Mouse (Mus musculus): ENCODE results near the gene Trhde. TPM values are rescaled to one million over a fixed set of nuclear protein-coding genes. Genes with fewer than 3 reads are reported as not detected.

The Trhde gene
- total RNA-seq (2014; fragmentation: Nextera tagmentation) (not detected in 2 replicates), total RNA-seq (2017) (not detected in 2 replicates)

DNA sequence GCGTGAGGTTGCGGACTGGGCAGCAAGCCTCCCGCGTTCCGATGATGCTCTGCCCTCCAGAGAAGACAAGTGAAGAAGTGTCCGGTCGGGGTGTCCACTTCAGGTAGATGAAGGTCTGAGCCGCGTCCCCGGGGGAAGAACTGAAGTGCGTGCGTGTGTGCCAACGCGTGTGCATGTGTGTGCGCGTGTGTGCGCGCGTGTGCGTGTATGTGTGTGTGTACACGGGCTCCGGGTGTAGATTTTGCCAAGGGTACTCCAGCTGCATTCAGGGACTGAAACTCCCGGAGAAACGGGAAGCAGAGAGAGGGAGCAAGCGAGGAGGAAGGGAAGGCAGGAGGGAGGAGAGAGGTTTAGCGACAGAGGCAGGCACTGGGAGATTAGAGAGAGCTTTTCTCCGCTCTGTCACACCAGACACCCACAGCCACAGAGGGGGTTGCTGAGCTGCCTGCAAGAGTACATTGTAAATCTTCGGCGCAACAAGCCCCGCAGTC, at the start of gene Trhde:
Gene Trhde, minus strand, starts transcription at position 147 of the 491 bp plus-strand sequence.
- ATAC-seq (replicated peaks; ENCODE audit: poor library complexity, severe bottlenecking), result 0 out of 2 replicates have a peak, but pooled peaks have one; percentile 13

- no peak for ATAC-seq (replicated peaks; ENCODE audit: poor library complexity, severe bottlenecking)
Observed at GRCm38 (mm10) chr10:114841966-114842365, 39.9 kb upstream of the Trhde start.

- no peak for ATAC-seq (replicated peaks; ENCODE audit: poor library complexity, severe bottlenecking)
Observed at GRCm38 (mm10) chr10:114841440-114841839, 39.3 kb upstream of the Trhde start.

DNA sequence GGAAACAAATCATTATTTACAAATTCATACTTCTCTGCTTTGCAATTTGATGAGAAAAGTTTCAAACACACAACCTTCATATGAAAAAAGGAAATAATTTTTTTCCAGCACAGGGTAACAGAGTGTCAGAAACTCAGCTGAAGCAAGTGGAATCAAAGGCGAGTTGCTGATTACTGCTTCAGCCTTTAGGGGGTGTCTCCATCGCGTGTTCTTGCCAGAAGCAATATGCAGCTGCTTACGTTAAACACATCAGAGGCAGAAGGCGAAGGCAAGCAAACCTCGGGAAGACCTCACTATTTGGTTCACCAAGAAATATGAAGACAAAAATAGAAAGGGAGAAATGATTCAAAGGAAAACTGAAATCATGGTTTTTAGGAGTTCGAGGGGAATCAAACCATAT, 29.2 kb upstream of the Trhde start:
- ATAC-seq (replicated peaks; ENCODE audit: poor library complexity, severe bottlenecking), result no peak

DNA sequence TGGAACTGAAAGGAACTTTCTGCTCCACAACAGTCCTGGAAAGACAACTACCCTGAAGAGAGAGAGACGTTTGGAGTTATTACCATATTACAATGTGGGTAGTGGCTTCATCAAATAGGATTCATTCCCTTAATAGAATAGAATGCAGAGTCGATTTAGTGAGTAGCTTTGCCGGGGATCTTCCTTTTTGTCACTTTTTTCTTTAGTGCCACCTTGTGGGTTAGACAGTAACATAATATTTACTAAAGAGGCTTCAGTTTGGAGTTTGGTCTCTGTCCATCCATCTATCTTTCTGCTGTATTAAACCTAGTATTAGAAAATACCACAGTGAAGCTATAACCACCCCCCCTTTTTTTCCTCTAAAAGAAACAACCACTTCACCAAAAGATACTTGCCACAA, 6.7 kb upstream of the Trhde start:
- ATAC-seq (replicated peaks; ENCODE audit: poor library complexity, severe bottlenecking), result no peak

- no peak for ATAC-seq (replicated peaks; ENCODE audit: poor library complexity, severe bottlenecking)
Observed at GRCm38 (mm10) chr10:114805884-114806283, 3.8 kb upstream of the Trhde start.

GRCm38 (mm10) chr10:114801457-114802160, 498 bp downstream of the Trhde start:
- ATAC-seq (replicated peaks; ENCODE audit: poor library complexity, severe bottlenecking), result peak; percentile 43; the same call in 1 of the 2 replicates

GRCm38 (mm10) chr10:114800331-114801304, 1.5 kb downstream of the Trhde start:
- no peak for ATAC-seq (replicated peaks; ENCODE audit: poor library complexity, severe bottlenecking)

DNA sequence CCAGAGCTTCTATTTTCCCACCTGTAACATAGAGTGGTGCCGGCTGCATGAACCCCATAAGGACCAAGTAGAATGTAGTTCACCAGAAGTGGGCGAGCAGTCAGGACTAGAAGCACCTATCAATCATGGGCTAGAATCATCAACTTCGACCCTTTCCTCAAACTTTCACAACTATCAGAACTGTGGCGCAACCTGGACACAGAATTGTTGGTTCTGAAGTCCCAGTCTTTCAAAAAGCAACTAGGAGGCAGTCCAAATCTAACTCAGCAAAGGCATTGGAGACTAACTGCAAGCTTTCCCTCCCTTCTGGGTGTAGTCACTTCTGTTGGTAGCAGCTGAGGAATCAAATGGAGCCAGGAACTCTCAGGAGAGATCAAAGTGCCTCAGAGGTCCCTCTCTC, 2.6 kb downstream of the Trhde start:
- ATAC-seq (replicated peaks; ENCODE audit: poor library complexity, severe bottlenecking), result no peak

- ATAC-seq (replicated peaks; ENCODE audit: poor library complexity, severe bottlenecking), result no peak
Observed at GRCm38 (mm10) chr10:114798788-114799187, 3.3 kb downstream of the Trhde start.

DNA sequence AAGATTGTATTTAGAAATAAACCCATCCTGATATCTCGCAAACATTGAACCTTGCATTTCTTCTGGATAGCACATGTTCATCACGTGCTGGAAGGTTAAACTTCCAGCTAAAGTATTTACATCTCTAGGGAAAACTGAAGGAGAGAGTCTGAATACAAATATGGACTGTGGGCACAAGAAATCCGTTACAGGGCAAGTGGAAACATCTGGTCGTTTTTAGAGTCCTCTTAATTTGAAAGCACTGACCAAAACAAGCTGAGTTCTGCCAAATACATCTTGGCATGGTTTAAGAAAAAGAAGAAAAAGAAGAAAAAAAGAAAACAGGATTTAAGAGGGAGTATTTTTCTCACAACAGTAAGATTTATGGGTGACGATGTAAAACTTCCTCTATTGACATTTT, 3.9 kb downstream of the Trhde start:
- no peak for ATAC-seq (replicated peaks; ENCODE audit: poor library complexity, severe bottlenecking)

GRCm38 (mm10) chr10:114797664-114798063, 4.4 kb downstream of the Trhde start:
- no peak for ATAC-seq (replicated peaks; ENCODE audit: poor library complexity, severe bottlenecking)

GRCm38 (mm10) chr10:114796872-114797271, 5.2 kb downstream of the Trhde start:
- no peak for ATAC-seq (replicated peaks; ENCODE audit: poor library complexity, severe bottlenecking)

DNA sequence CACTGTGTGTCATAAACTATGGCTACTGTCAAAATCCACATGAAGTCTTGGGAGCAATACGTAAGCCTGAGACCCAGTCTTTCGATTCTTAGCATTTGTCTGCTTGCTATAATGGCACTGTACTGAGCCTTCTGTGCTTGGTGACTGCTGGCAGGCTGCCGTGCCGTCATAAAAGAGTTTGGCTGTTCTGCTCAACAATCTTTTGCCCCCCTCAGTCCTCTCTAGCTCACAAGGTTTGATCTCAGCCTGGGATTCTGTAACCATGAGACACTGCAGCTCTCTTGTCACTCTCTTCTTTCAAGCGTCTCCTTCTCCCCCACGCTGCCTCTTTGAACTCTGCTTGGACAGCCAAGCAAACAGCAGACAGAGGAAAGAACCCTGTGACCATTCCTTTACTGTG, 7.9 kb downstream of the Trhde start:
- ATAC-seq (replicated peaks; ENCODE audit: poor library complexity, severe bottlenecking), result no peak

DNA sequence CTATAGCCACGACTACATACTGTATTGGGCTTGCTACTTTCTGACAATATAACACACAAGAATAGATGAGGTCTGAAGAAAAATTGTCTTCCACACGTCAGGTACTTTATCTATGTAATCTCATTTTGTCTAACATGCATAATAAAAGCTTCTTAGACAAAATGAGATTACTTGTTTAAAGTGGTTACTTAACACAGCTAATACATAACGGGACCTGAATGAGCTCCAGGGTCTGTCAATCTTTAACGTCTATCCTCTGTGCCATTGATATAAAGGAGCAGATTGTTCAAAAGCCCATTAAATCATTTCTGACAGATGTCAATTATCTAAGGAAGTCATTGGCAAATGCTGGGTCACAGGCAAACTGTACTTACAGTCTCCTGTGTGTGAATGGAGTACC, 36.2 kb downstream of the Trhde start:
- ATAC-seq (replicated peaks; ENCODE audit: poor library complexity, severe bottlenecking), result no peak

DNA sequence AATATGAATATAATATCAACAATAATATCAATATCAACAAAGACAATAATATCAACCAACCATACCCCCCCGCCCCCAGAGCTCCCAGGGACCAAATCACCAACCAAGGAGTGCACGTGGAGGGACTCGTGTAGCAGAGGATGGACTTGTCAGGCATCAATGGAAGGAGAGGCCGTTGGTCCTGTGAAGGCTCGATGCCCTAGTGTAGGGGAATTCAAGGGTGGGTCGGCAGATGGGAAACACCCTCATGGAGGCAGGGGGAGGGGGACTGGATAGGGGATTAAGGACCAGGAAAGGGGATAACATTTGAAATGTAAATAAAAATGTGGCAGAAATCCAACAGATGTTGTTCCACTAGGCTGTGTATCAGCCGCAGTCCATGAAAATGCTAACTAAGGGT, 40.0 kb downstream of the Trhde start:
- no peak for ATAC-seq (replicated peaks; ENCODE audit: poor library complexity, severe bottlenecking)

GRCm38 (mm10) chr10:114759240-114759639, 42.9 kb downstream of the Trhde start:
- no peak for ATAC-seq (replicated peaks; ENCODE audit: poor library complexity, severe bottlenecking)

DNA sequence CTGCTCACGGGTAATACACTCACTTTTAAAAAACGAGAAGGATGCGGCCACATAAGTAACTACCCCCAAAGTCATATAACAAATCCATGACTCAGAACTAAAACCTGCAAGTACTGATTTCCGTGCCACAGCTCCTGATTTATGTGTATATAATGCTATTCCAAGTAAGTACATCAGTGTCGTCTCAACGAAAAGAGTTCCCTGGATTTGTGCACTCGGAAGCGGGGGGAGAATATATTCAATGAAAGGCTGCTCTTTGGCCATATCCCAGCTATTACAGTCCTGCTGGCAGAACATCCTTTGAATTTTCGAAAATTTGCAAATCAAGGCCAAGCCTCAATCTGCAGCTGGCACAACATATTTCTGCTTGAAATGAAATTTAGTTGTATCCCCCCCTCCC, 43.5 kb downstream of the Trhde start:
- ATAC-seq (replicated peaks; ENCODE audit: poor library complexity, severe bottlenecking), result no peak

- no peak for ATAC-seq (replicated peaks; ENCODE audit: poor library complexity, severe bottlenecking)
Observed at GRCm38 (mm10) chr10:114742755-114743705, 59.1 kb downstream of the Trhde start.

GRCm38 (mm10) chr10:114739916-114740315, 62.2 kb downstream of the Trhde start:
- no peak for ATAC-seq (replicated peaks; ENCODE audit: poor library complexity, severe bottlenecking)

Measured in granulocyte monocyte progenitor cell, adult 5-6 weeks (primary cell).